Mouse (Mus musculus) embryonic fibroblast, embryonic 13.5 days (primary cell): Measurements from ENCODE around the gene Nr1h2.

Source experiments
- CTCF ChIP-seq: IDR thresholded peaks from 2 replicates; pipeline ENCODE4 v1.5.1; 2011; ENCODE audit warnings: mild to moderate bottlenecking, control low read depth, low read length, moderate library complexity, borderline replicate concordance; ENCODE audit not compliant: insufficient read depth
- POLR2A ChIP-seq: IDR thresholded peaks from 2 replicates; pipeline ENCODE4 v1.6.1; 2011; ENCODE audit warnings: low read depth, mild to moderate bottlenecking, control low read depth, low read length, moderate library complexity

DNA sequence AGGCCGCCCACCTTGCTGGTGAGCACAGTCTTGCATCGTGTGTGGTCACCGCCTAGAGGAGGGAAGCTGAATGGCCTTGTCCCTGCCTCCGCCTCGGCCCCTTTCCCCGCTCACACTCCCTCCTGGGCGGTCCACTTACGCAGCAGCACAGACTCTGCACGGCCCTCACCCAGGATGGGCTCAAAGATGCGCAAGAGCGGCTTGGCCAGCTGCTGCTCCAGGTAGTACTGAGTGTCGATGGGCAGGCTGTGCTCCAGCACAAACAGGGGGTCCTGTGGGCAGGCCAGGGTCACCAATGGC lies 20.1 kb downstream of the Nr1h2 start:
- TF ChIP-seq CTCF = no peak
- no peak for TF ChIP-seq POLR2A
